Mouse (Mus musculus) layer of hippocampus, adult 9-10 months (tissue): Measurements from ENCODE around the gene Khdc3.
"Not testable (repeated sequence)": the region's sequence is repeated elsewhere in the genome, so short reads cannot be mapped to it uniquely, and the experiment has no call there.

Source experiments
- DNase-seq: peaks from one replicate; pipeline ENCODE4 v3.0.0; 2022; ENCODE audit warnings: low spot score

Khdc3 gene

DNA sequence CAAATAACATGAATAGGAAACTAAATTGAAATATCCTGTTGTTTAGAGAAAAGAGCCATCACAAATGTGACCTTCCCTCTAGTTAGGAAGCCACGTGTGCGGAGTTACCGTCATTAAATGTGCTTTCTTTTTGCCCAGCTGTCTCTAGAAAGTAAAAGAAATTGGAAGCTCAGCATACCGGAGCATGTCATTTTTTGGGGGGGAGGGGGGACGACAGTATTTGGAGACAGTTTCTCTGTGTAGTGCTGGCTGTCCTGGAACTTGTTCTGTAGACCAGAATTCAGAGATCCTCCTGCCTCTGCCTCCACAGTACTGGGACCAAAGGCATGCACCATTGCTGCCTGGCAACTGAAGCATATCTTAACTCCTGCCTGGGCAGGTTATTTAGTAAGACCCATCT lies at the start of gene Khdc3:
Gene Khdc3, plus strand, starts transcription at position 301 of the 400 bp plus-strand sequence.
- no peak for DNase-seq

DNA sequence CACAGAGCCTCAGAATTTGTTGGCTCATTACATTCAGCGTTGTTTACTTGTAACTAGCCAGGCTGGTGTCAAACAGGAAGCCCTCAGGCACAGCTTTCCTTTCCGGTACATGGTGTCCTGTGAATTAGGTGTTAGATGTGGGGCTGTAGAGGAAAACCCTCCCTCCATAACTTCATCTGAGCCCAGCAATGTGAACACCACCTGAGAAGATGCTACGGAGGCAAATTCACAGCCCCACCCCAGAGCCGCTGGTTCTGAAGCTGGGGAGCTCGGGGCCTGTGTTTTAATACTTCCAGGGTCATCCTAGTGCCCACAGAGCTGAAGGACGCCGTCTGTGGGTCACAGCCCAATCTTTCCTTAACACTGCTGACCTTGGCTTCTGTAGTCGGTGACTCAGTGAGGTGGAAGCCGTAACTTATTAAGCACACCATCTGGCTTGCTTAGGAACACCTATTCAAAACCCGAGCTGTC lies 46.2 kb upstream of the Khdc3 start:
- no peak for DNase-seq

- no peak for DNase-seq
These were observed 42.4 kb upstream of the Khdc3 start for GRCm38 (mm10) chr9:73059224-73059623.

DNA sequence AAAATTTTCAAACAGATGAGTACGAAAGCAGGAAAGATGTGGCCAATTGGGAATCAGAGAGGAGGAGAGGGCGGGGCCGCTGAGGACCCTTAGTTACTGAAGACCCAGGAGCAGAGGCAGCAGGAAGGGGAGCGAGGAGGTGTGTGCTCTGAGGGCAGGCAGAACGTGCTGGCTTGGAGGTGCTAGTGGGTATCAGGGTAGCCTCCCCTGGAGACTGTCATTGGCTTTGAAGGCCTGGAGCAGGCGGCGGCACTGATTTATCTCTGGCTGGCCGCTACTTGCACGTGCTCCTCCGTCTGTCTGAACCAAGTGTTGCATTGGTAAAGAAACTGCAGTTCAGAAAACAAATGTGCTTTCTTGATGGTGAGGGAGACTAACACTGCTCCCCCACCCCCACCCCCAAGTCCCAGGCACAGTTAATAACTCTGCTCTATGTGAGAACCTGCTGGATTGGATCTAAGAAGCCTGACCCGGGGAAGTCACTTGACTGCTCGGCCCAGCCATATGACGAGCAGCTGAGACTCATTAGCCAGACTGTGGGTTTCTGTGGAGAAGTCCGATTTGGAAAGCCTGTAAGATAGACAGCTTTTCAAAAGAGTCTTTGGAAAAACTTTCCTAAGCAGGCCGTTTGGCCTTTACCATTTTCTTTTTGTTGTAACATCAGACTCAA lies 37.9 kb upstream of the Khdc3 start:
- DNase-seq: no peak

DNA sequence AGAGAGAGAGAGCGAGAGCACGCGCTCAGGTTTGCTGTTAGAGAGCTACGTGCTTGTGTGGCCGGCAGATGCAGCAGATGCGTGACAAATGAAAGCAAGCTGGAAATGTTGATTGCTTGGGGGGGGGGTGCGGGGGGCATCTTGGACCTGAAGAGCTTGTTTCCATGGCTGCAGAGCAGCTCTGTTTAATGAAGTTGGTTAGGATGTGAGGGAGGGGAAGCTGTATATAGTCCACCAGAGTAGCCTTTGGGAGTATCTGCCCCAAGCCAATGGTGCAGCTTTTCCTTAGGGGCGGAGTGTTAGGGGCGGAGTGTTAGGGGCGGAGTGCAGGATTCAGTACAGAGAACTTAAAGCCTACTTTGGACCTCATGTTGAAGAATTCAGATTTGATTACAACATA lies 34.5 kb upstream of the Khdc3 start:
- no peak for DNase-seq

DNA sequence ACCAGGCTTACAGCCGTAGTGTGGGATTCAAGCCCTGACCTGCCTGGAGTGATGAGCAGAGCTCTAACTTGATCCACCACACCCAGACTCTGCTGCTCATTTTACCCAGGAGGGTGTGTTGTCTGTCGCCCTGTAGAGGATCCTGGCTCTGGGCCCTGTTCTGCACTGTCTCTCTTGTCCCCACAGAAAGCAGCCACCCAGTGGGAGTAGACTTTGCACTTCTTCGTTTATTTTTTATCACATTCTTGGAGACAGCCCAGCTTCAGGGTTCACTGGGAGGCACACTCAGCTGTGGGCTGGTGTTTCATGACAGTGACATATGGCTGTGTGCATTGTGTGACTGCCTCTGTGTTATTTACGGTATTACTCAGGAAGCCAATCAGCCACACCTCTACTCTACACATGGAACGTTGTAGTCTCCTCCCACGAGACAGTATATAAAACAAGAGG lies 33.4 kb upstream of the Khdc3 start:
- no peak for DNase-seq

- DNase-seq: no peak
These were observed 32.9 kb upstream of the Khdc3 start for GRCm38 (mm10) chr9:73068688-73069087.

- no peak for DNase-seq
These were observed 30.5 kb upstream of the Khdc3 start for GRCm38 (mm10) chr9:73070971-73071659.

- no peak for DNase-seq
These were observed 29.2 kb upstream of the Khdc3 start for GRCm38 (mm10) chr9:73072426-73072825.

- DNase-seq: no peak
These were observed 28.5 kb upstream of the Khdc3 start for GRCm38 (mm10) chr9:73073169-73073568.

DNA sequence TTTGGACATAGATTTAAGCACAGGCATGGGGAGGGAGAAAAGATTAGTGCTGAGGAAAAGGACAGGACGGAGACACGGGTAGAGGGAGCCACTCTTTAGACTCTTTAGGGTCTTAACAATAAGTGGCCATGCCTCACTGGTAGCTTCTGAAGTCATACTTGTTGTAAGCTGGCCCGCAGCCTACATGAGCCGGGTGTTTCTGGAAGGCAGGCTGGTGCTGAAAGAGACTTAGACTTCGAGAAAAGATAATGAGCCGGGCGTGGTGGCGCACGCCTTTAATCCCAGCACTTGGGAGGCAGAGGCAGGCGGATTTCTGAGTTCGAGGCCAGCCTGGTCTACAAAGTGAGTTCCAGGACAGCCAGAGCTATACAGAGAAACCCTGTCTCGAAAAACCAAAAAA lies 22.3 kb upstream of the Khdc3 start:
- not testable (repeated sequence) for DNase-seq

- no peak for DNase-seq
These were observed 21.8 kb upstream of the Khdc3 start for GRCm38 (mm10) chr9:73079801-73080325.

DNA sequence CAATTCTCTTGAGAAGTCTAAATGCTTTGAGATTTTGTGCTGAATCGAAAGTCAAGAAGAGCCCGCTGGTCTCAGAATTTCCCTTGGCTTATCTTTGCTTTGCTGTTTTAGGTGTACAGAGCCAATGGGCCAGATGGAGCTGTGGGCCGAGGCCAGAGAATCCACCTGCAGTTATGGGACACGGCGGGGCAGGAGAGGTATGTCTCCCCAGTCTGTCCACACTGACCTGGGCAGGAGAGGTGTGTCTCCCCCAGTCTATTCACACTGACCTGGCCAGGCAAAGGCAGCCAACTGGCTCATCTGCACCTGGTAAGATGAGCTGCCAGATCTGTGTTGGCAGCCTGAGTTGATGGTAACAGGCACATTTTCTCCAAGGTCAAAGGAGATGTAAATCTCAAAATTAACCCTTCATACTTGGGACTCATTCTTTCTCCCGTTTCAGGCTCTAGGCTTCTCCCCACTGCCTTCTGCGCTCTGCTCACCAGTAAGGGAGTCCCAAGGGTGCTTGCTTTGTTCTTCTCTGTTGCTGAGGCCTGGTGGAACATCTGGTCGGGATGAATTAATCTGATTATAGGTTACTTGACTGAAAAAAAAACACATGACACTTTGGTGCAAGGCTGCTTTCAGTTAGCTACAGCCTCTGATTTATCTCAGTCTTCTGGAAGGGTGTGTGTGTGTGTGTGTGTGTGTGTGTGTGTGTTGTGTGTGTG lies 19.2 kb upstream of the Khdc3 start:
- no peak for DNase-seq

DNA sequence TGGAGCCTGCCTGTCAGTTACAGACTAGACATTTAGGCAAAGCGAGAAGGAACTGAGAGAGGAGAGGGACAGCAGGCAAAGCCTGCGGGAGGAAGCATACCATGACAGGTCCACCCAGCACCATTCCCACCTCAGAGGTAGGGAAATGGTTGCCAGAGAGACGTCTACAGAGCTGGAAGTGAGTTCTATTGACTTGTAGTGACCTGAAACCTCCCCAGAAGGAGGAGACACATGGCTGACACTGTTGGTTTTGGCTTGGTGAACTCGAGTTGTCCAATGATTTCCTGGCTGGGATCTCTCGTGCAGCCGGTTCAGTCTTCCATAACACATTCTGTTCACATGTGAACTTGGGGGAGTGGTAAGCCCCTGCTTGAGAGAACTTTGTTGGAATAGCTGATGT lies 17.7 kb upstream of the Khdc3 start:
- DNase-seq: no peak

GRCm38 (mm10) chr9:73085845-73086244 lies 15.8 kb upstream of the Khdc3 start:
- no peak for DNase-seq

DNA sequence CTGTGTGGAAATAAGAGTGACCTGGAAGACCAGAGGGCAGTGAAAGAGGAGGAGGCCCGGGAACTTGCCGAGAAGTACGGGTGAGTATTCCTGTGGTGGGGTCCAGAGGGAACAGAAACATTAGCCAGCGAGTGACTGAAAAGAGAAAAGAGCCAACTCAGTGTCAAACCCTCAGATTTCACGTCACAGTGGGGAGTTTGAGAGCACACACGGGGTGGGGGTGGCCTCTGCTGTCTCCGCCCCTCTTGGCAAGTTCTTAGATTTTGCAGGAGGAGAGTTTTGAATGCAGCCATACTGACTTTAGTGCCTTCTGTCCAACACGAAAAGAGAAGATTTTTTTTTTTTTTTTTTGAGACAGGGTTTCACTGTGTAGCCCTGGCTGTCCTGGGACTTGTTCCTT lies 14.5 kb upstream of the Khdc3 start:
- no peak for DNase-seq

GRCm38 (mm10) chr9:73087581-73087980 lies 14.1 kb upstream of the Khdc3 start:
- no peak for DNase-seq

- no peak for DNase-seq
These were observed 12.3 kb upstream of the Khdc3 start for GRCm38 (mm10) chr9:73089222-73089920.

DNA sequence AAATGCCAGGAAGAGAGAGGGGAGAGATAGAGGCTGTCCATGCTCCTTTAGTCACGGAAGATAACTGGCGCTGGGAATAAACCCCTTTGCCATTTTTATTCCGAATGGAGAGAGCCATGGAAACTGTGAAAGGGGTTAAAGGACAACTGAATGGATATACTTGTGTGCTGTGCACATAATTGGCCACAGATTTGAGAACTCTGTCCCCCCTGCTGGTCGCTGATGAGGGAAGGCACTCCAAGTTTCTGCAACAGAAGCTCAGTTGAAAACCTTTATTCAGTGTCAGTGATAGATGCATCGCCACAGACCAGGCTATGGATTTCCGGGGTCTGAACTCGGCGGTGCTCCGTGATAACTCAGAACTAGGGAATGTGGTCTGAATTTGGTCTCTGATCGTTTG lies 11.5 kb upstream of the Khdc3 start:
- no peak for DNase-seq

- peak; percentile 67 for DNase-seq
These were observed 9.9 kb upstream of the Khdc3 start for GRCm38 (mm10) chr9:73091747-73092146.

- no peak for DNase-seq
These were observed 7.1 kb upstream of the Khdc3 start for GRCm38 (mm10) chr9:73094580-73094979.

DNA sequence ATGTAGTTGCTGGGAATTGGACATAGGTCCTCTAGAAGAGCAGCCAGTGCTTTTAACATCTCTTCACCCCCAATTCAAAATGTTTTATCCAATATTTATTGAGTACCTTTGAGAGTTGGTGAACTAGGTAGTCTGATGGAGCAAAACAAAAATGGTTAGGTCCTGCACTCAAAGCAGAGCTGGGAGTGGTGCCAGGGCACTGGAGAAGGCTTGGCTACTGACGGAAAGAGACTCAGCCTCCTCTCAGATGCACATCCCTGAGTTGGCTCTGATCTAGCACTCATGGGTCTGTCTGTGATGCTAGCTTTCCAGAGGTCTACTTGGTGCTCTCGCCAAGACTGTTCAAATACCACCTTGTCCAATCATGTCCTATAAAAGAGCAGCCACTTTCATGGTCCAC lies 3.7 kb upstream of the Khdc3 start:
- DNase-seq: no peak
